Comparison of ENCODE assay signal across 11 mouse cellular contexts in genomic region chr19:44991031-44991430, GRCm38 (mm10). TPM values are rescaled to one million over a fixed set of nuclear protein-coding genes. Genes with fewer than 3 reads are reported as not detected.
DNase-seq lines count a peak whose midpoint lies in the region; ATAC-seq and TF ChIP-seq lines count a peak whose summit lies in the region.
"Had no signal": no experiment of that assay in that cellular context is flagged by ENCODE, and none has a peak within 500 bp of the region (broad histone marks: within the 10 kb centered on the region; RNA-seq: fewer than 3 reads in every experiment).

No protein-coding gene starts in this region.

- no peak for ATAC-seq in forebrain, embryonic 15.5 days (replicated peaks)
- ATAC-seq in kidney, postnatal 0 days (replicated peaks; ENCODE audit: low FRiP score, low read depth): 0 out of 2 replicates have a peak, but pooled peaks have one; percentile 27
- no peak for ATAC-seq in neural tube, embryonic 14.5 days (ENCODE audit: low read depth)

- WGBS in forebrain, embryonic 15.5 days: 83% methylated on average over 8 of the region's 8 CpGs
- 68% methylated on average over 8 of the region's 8 CpGs for WGBS in kidney, postnatal 0 days
- 71% methylated on average over 8 of the region's 8 CpGs for WGBS in neural tube, embryonic 14.5 days

- H3K4me2 ChIP-seq in forebrain, embryonic 15.5 days (replicated peaks): peak overlapping the region; percentile 86; the same call in 1 of the 2 replicates
- H3K4me2 ChIP-seq in kidney, postnatal 0 days (ENCODE audit: low read length): no peak overlapping the region
- peak overlapping the region; percentile 66 for H3K4me2 ChIP-seq in neural tube, embryonic 14.5 days (ENCODE audit: low read depth, low read length)

- H3K4me1 ChIP-seq in forebrain, embryonic 15.5 days: peaks cover 42% of the 10 kb centered on the region
- 0 out of 2 replicates have a peak, but pooled peaks cover 17% of the 10 kb centered on the region for H3K4me1 ChIP-seq in kidney, postnatal 0 days (replicated peaks; ENCODE audit: insufficient read depth, low read length)
- peaks cover 10% of the 10 kb centered on the region; the same call in 1 of the 2 replicates for H3K4me1 ChIP-seq in neural tube, embryonic 14.5 days (ENCODE audit: control insufficient read depth, insufficient read depth, low read length)

- H3K27ac ChIP-seq in forebrain, embryonic 15.5 days (replicated peaks): no peak overlapping the region
- 0 out of 2 replicates have a peak overlapping the region, but pooled peaks have one; percentile 28 for H3K27ac ChIP-seq in kidney, postnatal 0 days
- no peak overlapping the region for H3K27ac ChIP-seq in neural tube, embryonic 14.5 days (ENCODE audit: low read depth, low read length)

- H3K9ac ChIP-seq in forebrain, embryonic 15.5 days (replicated peaks): no peak overlapping the region
- H3K9ac ChIP-seq in kidney, postnatal 0 days (ENCODE audit: low read depth, low read length): no peak overlapping the region
- H3K9ac ChIP-seq in neural tube, embryonic 14.5 days (replicated peaks; ENCODE audit: low read depth, low read length): no peak overlapping the region

- no peak overlapping the region for H3K4me3 ChIP-seq in forebrain, embryonic 15.5 days
- no peak overlapping the region for H3K4me3 ChIP-seq in kidney, postnatal 0 days (replicated peaks; ENCODE audit: low read depth, low read length)
- peak overlapping the region; percentile 80 for H3K4me3 ChIP-seq in neural tube, embryonic 14.5 days (ENCODE audit: low read depth, low read length)

- no peak for TF ChIP-seq CTCF in kidney, postnatal 0 days (IDR thresholded peaks at IDR 0.05; ENCODE audit: low read depth)

- H3K27me3 ChIP-seq in forebrain, embryonic 15.5 days: no peaks in the 10 kb centered on the region
- H3K27me3 ChIP-seq in kidney, postnatal 0 days (ENCODE audit: insufficient read depth, low read length): no peaks in the 10 kb centered on the region
- H3K27me3 ChIP-seq in neural tube, embryonic 14.5 days (ENCODE audit: control insufficient read depth, insufficient read depth, low read length): no peaks in the 10 kb centered on the region

- DNase-seq in kidney, adult 11 months: peak; percentile 60
- no peak for DNase-seq in kidney, postnatal 25 days
- peak; percentile 38 for DNase-seq in kidney, postnatal 0 days (ENCODE audit: low spot score)
- DNase-seq in thymus, postnatal 4 days: no peak
- DNase-seq in frontal cortex, postnatal 36 days (ENCODE audit: low spot score in 2 of 2): no peak
- no peak for DNase-seq in gastrocnemius, adult 18-20 months (ENCODE audit: low spot score)
- DNase-seq: cerebellum, adult 18-20 months; layer of hippocampus, postnatal 36 days had no signal

- peaks cover 8% of the 10 kb centered on the region; the same call in 1 of the 2 replicates for H3K36me3 ChIP-seq in forebrain, embryonic 15.5 days
- H3K36me3 ChIP-seq in kidney, postnatal 0 days (ENCODE audit: insufficient read depth, low read length): 0 out of 2 replicates have a peak, but pooled peaks cover 3% of the 10 kb centered on the region
- 0 out of 2 replicates have a peak, but pooled peaks cover 20% of the 10 kb centered on the region for H3K36me3 ChIP-seq in neural tube, embryonic 14.5 days (ENCODE audit: control insufficient read depth, insufficient read depth, low read length)

- H3K9me3 ChIP-seq in forebrain, embryonic 15.5 days: no peaks in the 10 kb centered on the region
- no peaks in the 10 kb centered on the region for H3K9me3 ChIP-seq in kidney, postnatal 0 days (replicated peaks; ENCODE audit: low read length)
- H3K9me3 ChIP-seq in neural tube, embryonic 14.5 days (ENCODE audit: control insufficient read depth, low read length): no peaks in the 10 kb centered on the region

RNA-seq across cellular contexts. Expression of gene Sema4g, which starts 2.1 kb away (rescaled TPM):
- 14.4 and 15.5 TPM in 2 replicates for polyA plus RNA-seq in forebrain, embryonic 15.5 days (2015; fragmentation: Nextera tagmentation; extraction: Ambion mirVana)
- 3.2 and 3.7 TPM in 2 replicates for polyA plus RNA-seq in kidney, postnatal 0 days (2015; fragmentation: Nextera tagmentation; extraction: Ambion mirVana)
- polyA plus RNA-seq in neural tube, embryonic 14.5 days (2014; fragmentation: Nextera tagmentation; extraction: Ambion mirVana): 24.5 and 27.8 TPM in 2 replicates
- total RNA-seq in gastrocnemius, adult 18-20 months (2021): under 1 TPM; 0.16 to 0.19 TPM

RNA-seq across cellular contexts. Expression of gene Twnk, which starts 14.4 kb away (rescaled TPM):
- polyA plus RNA-seq in forebrain, embryonic 15.5 days (2015; fragmentation: Nextera tagmentation; extraction: Ambion mirVana): 24.0 and 24.4 TPM in 2 replicates
- 15.7 and 19.4 TPM in 2 replicates for polyA plus RNA-seq in kidney, postnatal 0 days (2015; fragmentation: Nextera tagmentation; extraction: Ambion mirVana)
- polyA plus RNA-seq in neural tube, embryonic 14.5 days (2014; fragmentation: Nextera tagmentation; extraction: Ambion mirVana): 10.2 and 12.8 TPM in 2 replicates
- 10 to 100 TPM; 17.8 to 20.8 TPM for total RNA-seq in gastrocnemius, adult 18-20 months (2021)

RNA-seq across cellular contexts. Expression of gene Mrpl43, which starts 15.2 kb away (rescaled TPM):
- polyA plus RNA-seq in forebrain, embryonic 15.5 days (2015; fragmentation: Nextera tagmentation; extraction: Ambion mirVana): 83.9 and 87.1 TPM in 2 replicates
- 78.9 and 79.9 TPM in 2 replicates for polyA plus RNA-seq in kidney, postnatal 0 days (2015; fragmentation: Nextera tagmentation; extraction: Ambion mirVana)
- polyA plus RNA-seq in neural tube, embryonic 14.5 days (2014; fragmentation: Nextera tagmentation; extraction: Ambion mirVana): 82.0 and 88.0 TPM in 2 replicates
- 10 to 100 TPM; 34.2 to 35.3 TPM for total RNA-seq in gastrocnemius, adult 18-20 months (2021)

RNA-seq across cellular contexts. Expression of gene Lzts2, which starts 23.2 kb away (rescaled TPM):
- 25.7 and 27.7 TPM in 2 replicates for polyA plus RNA-seq in forebrain, embryonic 15.5 days (2015; fragmentation: Nextera tagmentation; extraction: Ambion mirVana)
- polyA plus RNA-seq in kidney, postnatal 0 days (2015; fragmentation: Nextera tagmentation; extraction: Ambion mirVana): 58.6 and 69.5 TPM in 2 replicates
- polyA plus RNA-seq in neural tube, embryonic 14.5 days (2014; fragmentation: Nextera tagmentation; extraction: Ambion mirVana): 16.1 and 20.3 TPM in 2 replicates
- total RNA-seq in gastrocnemius, adult 18-20 months (2021): 10 to 100 TPM; 17.5 to 25.8 TPM

RNA-seq across cellular contexts. Expression of gene Pdzd7, which starts 54.5 kb away (rescaled TPM):
- 1.7 and 2.2 TPM in 2 replicates for polyA plus RNA-seq in forebrain, embryonic 15.5 days (2015; fragmentation: Nextera tagmentation; extraction: Ambion mirVana)
- polyA plus RNA-seq in kidney, postnatal 0 days (2015; fragmentation: Nextera tagmentation; extraction: Ambion mirVana): 0.43 and 0.80 TPM in 2 replicates
- 2.3 and 2.5 TPM in 2 replicates for polyA plus RNA-seq in neural tube, embryonic 14.5 days (2014; fragmentation: Nextera tagmentation; extraction: Ambion mirVana)
- 1 to 10 TPM; 4.7 to 5.4 TPM for total RNA-seq in gastrocnemius, adult 18-20 months (2021)
- polyA plus RNA-seq: erythroblast, embryonic 14.5 days had no signal

Comparison
In these comparisons a context has a peak if more than half of its experiments do, and no peak if none do; other contexts are left out.
1. DNase-seq: peak in kidney, adult 11 months (single experiment) and kidney, postnatal 0 days (single experiment); none in kidney, postnatal 25 days (0 of 2), thymus, postnatal 4 days (single experiment), frontal cortex, postnatal 36 days (0 of 2) and gastrocnemius, adult 18-20 months (single experiment).